Mouse (Mus musculus) embryonic fibroblast, embryonic 13.5 days (primary cell): ENCODE measurements around the gene Vmn2r4. TPM values are rescaled to one million over a fixed set of nuclear protein-coding genes. Genes with fewer than 3 reads are reported as not detected.
"Not testable (repeated sequence)": the region's sequence is repeated elsewhere in the genome, so short reads cannot be mapped to it uniquely, and the experiment has no call there.

Experiments
- H3K27ac ChIP-seq: 2 replicates; pipeline ENCODE4 v1.5.1; 2012; ENCODE audit warnings: low read length, control low read depth, inconsistent platforms; ENCODE audit not compliant: insufficient read depth
- H3K4me1 ChIP-seq: 2 replicates; pipeline ENCODE4 v1.6.1; 2011; ENCODE audit warnings: low read length; ENCODE audit not compliant: control insufficient read depth, insufficient read depth
- H3K4me3 ChIP-seq: 2 replicates; pipeline ENCODE4 v1.5.1; 2011; ENCODE audit warnings: mild to moderate bottlenecking, control low read depth, low read length; ENCODE audit not compliant: insufficient read depth
- CTCF ChIP-seq: IDR thresholded peaks from 2 replicates; pipeline ENCODE4 v1.5.1; 2011; ENCODE audit warnings: mild to moderate bottlenecking, control low read depth, low read length, moderate library complexity, borderline replicate concordance; ENCODE audit not compliant: insufficient read depth
- POLR2A ChIP-seq: IDR thresholded peaks from 2 replicates; pipeline ENCODE4 v1.6.1; 2011; ENCODE audit warnings: low read depth, mild to moderate bottlenecking, control low read depth, low read length, moderate library complexity
- polyA plus RNA-seq: library from polyadenylated mRNA; stranded (reverse); fragments of >200 nt; gene quantifications from 2 replicates; pipeline ENCODE4 v1.2.4, GENCODE M21; 2011; ENCODE audit warnings: low read depth; ENCODE audit not compliant: missing spikeins, insufficient read length

Vmn2r4 gene
- not detected in 2 replicates for polyA plus RNA-seq

DNA sequence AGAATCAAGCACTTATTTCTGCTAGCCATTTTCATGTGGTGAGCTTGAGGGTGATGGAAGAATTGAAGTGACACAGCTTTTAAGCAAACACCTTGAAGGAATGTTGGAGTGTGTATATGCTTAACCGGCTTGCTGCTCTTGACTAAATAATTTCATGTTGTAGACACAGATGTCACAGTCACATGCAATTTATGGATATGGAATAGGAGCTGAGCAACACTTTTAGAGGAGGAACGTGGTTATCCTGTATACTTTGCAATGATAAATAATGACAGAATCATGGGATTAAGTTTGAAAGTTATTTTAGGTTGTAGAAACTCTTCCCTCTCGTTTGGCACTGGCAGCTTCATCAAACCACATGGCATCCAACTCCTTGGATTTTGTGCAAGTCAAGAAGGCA is at the start of gene Vmn2r4:
Gene Vmn2r4, minus strand, starts transcription at position 101 of the 400 bp plus-strand sequence.
- H3K4me1 ChIP-seq, H3K27ac ChIP-seq, H3K4me3 ChIP-seq: not testable (repeated sequence)

DNA sequence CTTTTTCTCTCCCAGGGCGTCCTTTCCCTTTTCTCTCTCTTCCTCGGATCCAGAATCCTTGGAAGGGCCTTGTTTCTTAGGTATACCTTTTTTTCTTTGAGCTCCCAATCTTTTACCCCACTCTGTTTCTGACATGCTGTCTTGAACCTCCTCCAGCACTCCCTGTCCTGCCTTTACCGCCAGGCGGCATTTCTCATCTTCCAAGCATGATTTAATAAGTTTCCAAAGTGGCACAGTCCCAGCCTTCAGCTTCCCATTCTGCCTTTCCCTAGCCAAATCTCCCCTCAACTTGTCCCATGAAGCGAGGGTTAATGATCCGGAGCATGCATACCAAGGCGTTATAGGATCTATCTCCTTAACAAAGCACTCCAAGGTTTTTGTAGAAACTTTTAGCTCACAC is 19.1 kb upstream of the Vmn2r4 start:
- H3K4me1 ChIP-seq, H3K4me3 ChIP-seq: not testable (repeated sequence)

GRCm38 (mm10) chr3:64428117-64428798 is 13.1 kb upstream of the Vmn2r4 start:
- not testable (repeated sequence) for H3K4me3 ChIP-seq, H3K27ac ChIP-seq, H3K4me1 ChIP-seq

More for the DNA sequence above, 19.1 kb upstream of the Vmn2r4 start:
- not testable (repeated sequence) for H3K27ac ChIP-seq

GRCm38 (mm10) chr3:64422141-64422540 is 7.0 kb upstream of the Vmn2r4 start:
- not testable (repeated sequence) for H3K27ac ChIP-seq, H3K4me1 ChIP-seq, H3K4me3 ChIP-seq

GRCm38 (mm10) chr3:64417477-64417876 is 2.3 kb upstream of the Vmn2r4 start:
- H3K4me3 ChIP-seq, H3K4me1 ChIP-seq, H3K27ac ChIP-seq: not testable (repeated sequence)

GRCm38 (mm10) chr3:64414253-64414652 is 915 bp downstream of the Vmn2r4 start:
- H3K27ac ChIP-seq, H3K4me3 ChIP-seq, H3K4me1 ChIP-seq: not testable (repeated sequence)

DNA sequence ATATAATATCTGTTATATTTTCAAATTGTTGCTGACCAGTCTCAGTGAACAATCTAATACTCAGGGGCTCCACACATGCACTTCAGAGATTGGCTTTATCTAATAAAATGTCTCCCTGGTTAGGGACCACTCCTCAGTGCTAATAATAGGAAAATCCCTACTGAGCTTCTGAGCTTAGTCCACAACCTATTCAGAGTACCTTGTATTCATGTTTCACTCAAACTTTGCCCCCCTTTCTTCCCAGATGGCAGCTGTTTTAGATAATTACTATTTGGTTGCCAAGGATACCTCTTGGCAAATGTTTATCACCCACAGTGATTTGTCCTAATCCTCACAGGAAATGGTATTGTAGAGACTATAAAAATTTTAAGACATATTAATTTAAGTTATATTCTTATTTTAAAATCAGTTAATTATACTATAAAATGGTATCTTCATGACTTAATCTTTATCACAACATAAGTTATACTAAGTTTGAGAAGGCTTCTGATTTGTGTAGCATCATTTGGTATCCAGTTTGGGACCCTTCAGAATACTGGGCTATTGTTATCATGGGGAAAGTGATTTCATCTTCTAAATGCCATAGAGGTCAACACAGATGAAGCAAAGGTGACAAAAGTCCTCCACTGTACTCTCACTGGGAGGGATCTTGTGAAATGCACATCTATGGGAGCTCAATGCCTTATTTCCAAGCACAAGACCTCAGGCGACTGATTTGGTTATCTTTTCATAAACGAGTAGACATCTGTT is 55.7 kb downstream of the Vmn2r4 start:
- Histone ChIP-seq H3K27ac (no peak overlapping the region), H3K4me1 (no peaks in the 10 kb centered on the region), H3K4me3 (no peak overlapping the region)
- TF ChIP-seq CTCF (no peak), POLR2A (no peak)

Other genes with a start within 250 kb of the Vmn2r4 start
- gene Vmn2r3, start 125.7 kb downstream of the Vmn2r4 start, polyA plus RNA-seq = 0.08 TPM in 1 of 2 replicates, not detected in the other
- not detected in 2 replicates for gene Vmn2r5, start 94.5 kb upstream of the Vmn2r4 start, polyA plus RNA-seq
- gene Vmn2r6, start 150.5 kb upstream of the Vmn2r4 start, polyA plus RNA-seq = not detected in 2 replicates